Mouse (Mus musculus) retina, embryonic 14.5 days (tissue): ENCODE results near the gene Prpf40b.
A peak's percentile ranks its signal among the peaks of the same experiment; 100 is the strongest.
"Not testable (repeated sequence)": the region's sequence is repeated elsewhere in the genome, so short reads cannot be mapped to it uniquely, and the experiment has no call there.

ENCODE experiments used
- DNase-seq: peaks from one replicate; pipeline ENCODE4 v3.0.0-alpha.2; 2015; ENCODE audit warnings: low spot score

Gene Prpf40b

DNA sequence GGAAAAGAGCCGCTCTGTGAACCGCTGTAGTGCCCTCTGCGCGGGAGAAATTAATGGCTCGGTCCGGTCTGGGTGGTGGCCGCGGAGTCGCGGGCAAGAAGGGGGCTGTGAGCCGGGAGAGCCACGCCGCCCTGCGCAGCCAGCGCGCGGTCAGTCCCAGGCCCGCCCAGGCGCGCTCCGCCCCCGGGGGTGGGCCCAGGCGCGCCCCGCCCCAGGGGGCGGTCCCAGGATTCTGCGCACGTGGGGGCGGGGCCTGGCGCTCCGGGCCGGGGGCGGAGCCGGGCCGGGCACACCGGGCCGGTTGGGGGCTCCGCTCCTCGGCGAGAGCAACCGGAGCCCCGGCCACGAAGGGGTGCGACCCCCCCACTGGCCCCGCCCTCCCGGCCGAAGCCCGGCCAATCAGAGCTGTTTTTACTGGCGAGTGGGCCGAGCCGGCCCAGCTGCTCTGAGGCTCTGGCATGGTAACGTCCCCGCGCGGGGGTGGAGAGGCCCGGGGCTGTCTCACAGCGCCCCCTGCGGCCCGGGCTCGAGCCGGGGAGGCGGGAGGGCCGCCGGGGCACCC is at the start of gene Prpf40b:
TSS of gene Prpf40b (plus strand) at position 275 of the 562 bp plus-strand sequence.
- DNase-seq = peak; percentile 93

DNA sequence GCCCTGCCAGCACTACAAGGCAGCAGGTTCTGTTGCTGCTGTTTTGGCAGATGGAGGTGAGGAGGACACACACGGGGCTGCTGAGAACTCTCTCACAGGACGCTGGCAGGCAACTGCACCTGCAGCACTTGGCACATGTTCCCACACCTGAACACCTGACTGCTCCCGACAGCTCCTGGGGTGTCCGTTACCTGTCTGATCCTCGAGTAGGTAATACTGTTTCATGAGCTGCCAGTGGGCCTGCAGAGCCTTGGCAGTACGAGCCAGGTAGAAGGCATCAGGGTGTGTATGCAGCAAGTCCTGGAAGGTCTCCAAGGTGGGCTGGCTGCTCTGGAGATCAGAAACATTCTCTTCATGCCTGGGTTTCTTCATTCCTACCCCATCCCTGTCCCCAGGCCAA is 48.2 kb upstream of the Prpf40b start:
- not testable (repeated sequence) for DNase-seq

DNA sequence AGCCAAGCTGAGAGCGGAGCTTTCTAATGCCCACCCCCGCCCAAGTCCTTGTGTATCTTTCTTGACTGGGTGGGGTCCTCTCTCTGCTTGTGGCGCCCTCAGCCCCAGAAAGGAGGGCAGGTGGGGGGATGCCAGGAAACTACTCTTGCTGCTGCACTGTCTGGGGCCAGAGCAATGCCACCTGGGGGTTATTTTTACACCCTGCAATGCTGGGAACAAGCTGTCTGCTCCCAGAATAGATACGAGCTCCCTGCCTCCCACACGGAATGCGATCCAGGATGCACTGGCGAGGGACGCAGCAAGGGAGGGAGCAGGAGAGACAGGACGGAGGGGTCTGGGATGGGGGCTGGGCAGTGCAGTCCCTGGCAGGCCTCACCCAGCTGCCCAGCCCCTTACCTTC is 45.9 kb upstream of the Prpf40b start:
- no peak for DNase-seq

DNA sequence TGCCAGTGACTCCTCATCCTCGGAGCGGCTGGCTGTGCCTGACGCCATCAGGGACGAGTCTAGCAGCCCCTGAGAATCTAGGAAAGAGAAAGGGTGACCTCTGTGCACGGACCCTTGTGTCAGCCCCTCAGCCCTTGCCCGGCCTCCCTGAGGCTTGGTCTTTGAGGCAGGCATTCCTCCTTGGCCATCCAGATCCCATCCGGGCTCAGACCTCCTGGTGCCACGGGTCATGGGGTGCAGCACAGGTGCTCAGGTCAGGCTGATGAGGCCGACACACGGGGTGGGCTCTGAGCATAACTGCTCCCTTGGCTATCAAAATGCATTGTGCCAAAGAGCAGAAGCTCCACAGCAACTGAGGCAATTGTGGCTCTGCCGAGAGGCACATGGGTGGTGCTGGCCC is 44.9 kb upstream of the Prpf40b start:
- DNase-seq = no peak

DNA sequence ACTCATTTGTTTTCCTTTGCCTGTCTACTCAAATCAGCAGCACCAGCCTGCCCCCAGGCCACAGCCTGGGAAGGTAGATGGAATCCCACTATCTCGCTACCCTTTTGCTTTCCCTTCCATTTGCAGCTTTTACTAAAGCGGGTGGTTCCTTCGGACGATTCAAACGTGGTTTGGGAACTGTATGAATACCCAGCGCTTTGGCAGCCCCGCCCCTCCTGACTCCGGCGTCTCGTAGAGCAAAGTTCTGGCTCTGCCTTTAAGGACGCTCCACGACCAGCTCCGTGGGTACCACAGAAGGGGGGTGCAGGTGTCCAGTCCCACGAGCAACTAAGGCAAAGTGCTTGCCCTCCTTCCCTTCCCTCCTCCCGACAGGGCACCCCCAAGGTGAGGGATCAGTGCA is 43.8 kb upstream of the Prpf40b start:
- DNase-seq = not testable (repeated sequence)

DNA sequence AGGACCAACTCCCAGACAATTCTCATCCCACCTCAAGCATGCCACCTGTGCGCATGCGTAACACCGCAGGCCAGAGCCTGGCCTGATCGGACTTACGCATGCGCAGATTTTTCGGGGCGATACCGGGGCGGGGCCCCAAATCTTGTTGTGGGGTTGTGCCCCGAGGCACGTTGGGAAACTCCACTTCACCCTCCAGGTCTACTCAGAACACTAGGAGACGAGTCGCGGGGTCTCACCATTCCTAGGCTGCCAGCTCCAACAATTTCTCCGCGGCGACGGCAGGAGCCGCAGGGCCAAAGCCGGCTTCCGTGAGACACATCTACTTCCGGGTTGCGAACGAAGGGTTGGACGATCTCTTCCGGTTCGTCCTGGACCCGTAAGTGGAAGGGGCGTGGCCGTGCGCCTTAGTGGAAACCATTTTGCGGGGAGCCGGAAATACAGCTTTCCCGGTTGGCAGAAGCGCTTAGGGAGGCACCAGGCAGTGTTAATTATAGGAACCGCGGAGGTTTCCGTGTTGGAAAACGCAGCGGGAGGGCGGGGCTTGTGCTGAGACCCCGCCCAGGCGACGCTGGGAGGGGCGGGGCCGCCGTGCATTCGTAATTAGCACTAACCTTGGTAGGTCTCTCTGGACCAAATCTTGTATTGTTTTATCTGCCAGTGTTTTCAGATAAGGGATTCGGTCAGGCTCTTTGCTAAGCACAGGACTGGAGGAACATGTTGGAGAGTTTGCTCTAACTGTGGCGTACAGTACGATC is 43.1 kb upstream of the Prpf40b start, which contains the start of gene Mcrs1:
TSS of gene Mcrs1 (minus strand) at position 336 of the 755 bp plus-strand sequence.
- DNase-seq = peak; percentile 100

DNA sequence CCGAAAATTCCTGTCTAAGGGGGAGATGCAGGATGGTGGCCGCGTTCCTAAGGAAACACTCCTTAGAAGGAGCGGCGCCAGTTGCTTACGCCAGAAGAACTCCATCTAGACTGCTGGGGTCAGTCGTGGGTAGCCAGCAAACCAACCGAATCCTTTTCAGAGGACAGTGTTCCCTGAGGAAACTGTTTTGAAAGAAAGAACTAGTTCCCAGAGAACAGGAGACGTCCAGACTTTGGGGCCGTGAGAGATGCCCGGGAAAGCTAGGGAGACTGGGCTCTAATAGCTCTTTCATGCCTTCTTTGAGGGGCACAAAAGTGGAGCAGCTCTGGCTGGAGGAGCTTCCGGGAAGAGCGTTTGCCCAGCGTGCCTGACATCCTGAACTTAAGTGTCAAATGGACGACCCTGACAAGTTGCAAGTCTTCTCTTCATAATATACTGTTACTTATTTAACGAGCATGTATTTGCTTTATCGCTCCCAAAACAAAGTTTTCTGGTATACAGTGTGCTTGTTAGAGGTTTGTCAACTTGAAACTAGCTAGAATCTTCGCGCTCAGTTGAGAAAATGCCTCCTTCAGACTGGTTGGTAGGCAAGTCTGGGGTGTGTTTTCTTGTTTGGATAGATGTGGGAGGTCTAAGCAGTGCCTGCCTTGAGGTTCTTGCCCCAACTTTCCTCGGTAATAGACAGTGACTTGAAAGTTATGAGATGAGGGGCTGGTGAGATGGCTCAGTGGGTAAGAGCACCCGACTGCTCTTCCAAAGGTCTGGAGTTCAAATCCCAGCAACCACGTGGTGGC is 42.3 kb upstream of the Prpf40b start:
- no peak for DNase-seq

DNA sequence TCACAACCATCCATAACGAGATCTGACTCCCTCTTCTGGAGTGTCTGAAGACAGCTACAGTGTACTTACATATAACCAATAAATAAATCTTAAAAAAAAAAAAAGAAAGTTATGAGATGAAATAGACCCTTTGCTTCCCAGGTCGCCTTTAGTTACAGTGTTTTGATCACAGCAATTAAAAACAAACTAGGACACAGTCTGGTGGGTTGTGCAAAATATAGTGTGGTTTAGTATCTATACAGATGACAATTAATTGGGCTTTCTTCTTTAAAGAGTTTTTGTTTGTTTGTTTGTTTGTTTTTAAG is 41.8 kb upstream of the Prpf40b start:
- not testable (repeated sequence) for DNase-seq

DNA sequence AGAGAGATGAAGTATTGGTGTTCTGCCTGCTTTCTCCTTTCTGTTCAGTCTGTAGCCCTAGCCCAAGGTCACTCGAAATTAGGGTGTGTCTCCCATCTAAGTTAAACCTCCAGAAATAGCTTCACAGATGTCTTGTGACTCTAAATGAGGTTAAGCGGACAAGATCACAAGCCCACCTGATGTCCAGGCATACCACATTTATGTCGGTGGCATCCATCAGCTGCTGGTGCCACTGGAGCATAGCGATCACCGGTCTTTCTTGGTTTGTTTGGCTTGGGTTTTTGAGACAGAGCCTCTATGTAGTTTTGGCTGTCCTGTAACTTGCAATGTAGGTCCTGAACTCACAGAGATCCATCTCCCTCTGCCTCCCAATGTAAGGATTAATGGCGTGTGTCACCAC is 41.1 kb upstream of the Prpf40b start:
- DNase-seq = no peak

DNA sequence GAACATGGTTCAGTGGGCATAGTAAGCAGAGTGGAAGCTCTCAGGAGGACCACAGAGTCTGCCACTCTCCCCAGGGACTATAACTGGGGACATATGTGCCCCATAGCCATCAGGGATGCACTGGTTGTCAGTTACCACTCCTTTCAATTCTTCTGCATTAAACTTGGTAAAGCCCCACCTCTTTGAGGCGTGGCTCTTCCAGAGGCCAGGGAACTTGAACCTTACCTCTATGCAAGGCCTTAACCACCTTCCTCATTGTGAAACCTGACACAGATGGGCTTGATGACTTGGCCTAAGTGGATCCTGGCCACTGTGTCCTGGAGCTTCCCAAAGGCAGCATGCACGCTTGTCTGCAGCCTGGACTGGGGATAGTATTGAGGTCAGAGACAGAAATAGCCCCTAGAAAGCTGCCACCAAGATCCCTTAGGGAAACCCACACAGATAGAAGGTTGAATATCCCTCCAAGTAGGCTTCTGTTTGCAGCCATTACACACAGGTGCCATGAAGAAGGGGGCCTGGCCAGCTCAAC is 40.3 kb upstream of the Prpf40b start:
- DNase-seq = no peak

DNA sequence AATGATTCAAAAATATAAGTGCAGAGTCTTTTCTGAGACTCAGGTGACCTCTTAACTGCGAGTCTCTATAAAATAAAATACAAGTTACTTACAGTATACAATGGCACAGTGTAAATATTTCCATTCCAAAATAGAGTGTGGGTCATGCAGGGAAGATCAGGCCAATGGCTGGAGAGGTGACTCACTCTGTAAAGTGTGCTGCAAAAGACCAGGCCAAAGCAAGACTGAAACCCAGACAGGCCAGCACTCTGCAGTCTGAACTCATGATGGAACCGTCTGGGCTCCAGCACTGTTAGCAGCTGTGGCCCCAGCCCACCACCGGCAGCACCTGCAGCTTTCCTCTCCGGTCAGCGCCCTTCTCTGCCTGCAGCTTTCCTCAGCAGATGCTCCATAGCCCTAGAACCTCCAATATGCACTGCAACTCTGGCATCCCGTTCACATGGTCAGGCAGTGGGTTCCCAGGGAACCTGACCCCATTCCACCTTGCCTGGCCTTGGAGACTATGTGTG is 39.6 kb upstream of the Prpf40b start:
- DNase-seq = no peak

DNA sequence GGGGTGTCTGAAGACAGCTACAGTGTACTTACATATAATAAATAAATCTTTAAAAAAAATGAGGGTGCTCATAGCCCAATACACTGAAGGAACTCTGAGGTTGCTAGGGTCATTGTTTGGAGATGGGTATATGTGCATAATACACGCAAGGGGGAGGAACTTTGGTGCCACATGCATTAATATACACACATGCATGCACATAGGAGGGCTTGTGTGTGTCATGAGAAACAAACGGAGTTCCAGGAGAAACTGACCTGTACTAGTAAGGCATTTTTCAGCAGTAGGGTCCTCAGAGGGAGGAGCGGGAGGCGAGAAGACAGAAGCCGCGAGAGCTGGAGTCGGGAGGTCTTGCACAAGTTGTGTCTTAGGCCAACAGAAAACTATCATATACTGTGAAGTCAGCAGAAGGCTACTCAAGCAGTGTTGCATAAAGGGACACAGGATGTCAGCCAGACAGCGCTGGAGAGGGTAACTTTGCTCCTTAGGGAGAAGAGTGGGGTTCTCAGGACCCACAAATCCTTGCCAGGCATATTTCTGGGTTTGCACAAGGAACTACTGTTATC is 35.6 kb upstream of the Prpf40b start:
- peak; percentile 16 for DNase-seq

DNA sequence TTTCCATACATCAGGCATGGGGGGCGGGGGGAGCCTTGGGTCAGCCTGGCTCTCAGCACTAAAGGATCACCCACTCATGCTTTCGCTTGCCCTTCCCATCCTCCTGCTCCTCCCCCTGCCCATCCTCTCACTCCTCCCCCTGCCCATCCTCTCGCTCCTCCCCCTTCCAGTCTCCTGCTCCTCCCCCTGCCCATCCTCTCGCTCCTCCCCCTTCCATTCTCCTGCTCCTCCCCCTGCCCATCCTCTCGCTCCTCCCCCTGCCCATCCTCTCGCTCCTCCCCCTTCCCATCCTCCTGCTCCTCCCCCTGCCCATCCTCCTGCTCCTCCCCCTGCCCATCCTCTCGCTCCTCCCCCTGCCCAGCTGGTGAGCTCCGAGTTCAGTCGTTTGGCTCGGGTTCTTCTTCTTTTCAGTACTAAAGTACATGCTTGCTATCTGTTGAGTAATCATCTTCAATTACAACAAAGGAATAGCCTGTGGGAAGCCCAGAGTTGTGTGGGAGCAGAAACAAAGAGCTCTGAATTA is 35.1 kb upstream of the Prpf40b start:
- DNase-seq = peak; percentile 78

DNA sequence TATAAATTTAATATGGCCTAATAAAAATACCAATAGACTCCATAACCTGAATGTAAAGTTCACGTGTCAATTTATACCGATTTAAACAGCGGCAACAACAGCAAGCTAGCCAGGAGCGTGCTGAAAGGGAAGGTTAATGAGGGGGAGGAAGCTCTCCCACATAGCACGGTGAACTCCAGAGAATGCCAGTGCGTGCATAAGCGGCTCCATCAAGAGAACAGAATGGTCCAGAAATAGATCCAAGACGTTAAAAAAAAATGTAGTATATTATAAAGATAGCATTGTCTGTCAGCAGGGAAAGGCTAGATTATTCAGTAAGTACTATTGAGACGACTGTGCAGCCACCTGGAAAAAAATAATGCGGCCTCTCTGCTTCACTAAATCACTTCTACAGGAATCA is 32.2 kb upstream of the Prpf40b start:
- DNase-seq = no peak

DNA sequence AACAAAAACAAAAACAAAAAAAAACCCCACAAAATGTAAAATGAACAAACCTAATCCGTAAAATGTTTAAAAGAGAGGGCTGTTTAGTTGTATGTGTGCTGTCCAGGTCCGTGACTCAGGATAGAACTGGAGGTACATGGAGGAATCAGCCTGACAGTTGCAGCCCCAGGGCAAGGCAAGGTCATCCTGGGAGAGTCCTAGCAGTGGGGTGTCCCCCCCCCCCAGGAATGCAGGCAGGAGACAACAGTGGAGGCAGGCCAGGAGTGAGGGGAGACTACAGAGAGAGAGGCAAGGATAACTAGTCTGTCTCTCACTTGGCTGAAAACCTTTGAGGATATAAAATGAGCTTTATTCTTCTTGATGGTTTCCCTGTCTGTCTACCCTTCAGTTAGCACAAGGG is 30.5 kb upstream of the Prpf40b start:
- DNase-seq = no peak

DNA sequence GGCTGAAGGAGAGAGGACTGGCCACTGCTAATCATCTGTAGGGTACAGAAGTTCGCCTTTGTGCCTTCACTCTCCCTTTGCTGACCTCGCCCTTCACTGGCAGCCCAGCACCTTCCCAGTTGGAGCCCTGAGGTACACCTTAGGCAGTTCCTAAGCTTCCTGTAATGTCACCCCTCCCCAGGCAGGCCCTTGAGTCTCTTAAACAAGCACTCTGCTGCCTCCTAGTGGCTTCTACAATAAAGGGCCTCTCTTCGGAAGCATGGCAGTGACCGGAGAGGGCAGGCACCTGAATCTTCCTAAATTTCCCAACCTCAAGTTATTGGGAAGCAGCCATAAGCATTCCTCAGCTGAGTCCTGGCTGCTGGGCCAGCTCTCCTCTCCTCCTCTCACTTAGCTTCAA is 29.2 kb upstream of the Prpf40b start:
- peak; percentile 92 for DNase-seq

DNA sequence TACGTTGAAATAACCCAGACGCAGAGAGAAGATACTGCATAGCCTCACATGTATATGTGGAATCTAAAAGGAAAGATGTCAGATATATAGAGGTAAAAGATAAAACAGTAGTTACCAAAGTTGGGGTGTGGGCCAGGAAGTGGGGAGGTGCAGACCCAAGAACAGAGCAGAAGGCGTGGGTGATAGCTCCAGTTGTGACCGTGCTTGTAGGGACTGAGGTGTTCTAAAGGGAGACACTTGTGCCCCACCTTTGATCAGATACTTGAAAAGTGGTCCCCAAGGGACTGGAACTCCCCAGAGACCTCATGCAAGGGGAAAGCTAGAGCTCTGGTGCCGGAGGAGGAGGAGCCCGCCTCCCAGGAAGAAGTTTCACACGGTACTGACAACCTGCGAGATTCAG is 18.8 kb upstream of the Prpf40b start:
- no peak for DNase-seq

DNA sequence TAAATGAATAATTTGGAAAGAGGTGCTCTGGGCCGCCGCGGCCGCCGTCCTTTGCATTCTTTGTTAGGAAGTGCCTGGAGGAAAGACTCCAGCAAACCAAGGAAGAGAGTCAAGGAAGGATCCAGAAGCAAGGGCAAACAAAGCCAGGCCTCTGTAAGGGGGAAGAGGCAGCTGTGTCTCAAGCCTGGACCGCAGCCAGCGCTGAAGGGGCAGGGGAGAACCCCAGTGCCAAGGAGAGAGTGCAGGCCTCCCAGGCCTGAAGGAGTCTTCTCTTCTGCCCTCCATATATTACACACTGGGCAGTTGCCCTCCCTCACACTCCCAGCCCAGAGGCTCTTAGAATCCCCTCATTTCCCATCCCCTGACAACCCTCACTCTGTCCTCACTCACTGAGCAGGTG is 16.6 kb upstream of the Prpf40b start:
- DNase-seq = no peak

DNA sequence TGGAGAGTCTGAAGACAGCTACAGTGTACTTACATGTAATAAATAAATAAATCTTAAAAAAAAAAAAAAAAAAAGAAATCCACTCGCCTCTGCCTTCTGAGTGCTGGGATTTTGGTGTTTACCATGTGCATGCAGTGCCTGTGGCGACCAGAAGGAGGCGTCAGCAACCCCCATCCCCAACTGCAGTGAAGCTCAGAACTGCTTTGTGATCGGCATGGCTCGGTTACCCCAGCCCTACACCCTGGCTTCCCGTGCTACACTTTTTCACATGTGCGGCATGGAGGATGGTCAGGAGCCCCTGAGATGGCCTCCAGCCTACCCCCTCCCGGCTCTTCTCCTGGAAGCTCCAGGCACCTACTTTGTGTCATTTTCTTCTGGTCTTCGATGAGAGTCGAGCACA is 11.4 kb upstream of the Prpf40b start:
- no peak for DNase-seq

DNA sequence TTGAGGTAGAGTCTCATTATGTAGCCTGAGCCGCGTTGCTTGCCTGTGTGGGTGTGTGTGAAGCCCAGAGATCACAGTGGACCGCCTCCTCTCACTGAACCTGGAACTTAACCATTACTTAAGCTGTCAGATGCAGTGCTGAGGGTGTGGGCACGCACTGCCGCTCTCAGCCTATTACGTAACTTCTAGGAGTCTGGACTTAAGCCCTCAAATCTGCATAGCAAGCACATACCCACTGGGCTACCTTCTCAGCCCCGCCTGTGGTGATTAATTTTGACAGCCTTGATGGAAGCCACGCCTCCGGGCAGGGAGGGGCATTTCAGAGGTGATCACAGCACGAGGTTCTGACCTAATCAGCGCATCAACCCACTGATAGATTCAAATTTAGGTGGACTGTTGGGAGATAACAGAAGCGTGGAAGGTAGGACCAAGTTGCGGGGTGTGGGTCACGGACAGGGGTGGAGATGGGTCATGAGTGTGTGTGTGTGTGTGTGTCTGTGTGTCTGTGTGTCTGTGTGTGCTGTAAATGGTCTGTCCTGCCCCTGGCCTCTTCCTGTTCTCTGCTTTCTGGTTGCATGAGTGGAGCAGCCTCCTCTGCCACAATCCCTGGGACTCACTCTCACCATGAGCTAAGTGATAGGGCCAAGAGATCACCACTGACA is 10.2 kb upstream of the Prpf40b start:
- peak; percentile 47 for DNase-seq

DNA sequence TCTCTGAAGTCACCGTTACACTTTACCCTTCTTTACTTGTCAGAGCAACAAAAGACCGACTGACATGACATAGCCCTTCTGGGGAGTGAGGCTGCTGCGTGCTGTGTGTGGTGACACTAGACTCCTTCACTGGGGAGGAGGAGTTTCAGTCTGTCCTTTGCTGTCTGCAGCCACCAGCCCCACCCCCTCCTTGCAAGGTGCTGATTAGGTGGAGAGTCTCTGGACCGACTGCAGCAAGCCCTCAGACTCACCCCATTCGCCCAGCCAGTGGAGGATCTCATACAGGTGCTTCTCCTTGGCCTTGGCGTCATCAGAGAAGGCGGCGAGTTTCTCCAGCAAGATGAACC is 9.7 kb upstream of the Prpf40b start:
- DNase-seq = no peak

DNA sequence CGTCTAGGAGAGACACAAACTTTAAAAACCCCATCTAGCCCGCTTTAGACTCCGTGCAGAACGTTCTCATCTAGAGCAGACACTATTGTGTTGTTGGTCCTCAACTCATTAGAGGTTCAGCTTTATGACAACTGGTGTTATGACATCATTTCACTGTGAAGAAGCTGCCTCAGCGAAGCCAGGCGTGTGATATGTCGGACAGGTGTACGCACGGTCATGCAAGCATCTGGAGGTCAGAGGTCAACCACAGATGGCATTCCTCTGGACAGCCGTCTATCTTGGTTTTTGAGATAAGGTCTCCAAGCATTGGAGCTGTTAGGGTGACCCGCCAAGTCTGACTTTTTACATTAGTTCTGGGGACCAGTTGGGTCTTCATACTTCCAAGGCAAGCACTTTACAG is 4.3 kb upstream of the Prpf40b start:
- no peak for DNase-seq
